8 mouse cellular contexts compared by ENCODE assay signal in the genomic region with DNA sequence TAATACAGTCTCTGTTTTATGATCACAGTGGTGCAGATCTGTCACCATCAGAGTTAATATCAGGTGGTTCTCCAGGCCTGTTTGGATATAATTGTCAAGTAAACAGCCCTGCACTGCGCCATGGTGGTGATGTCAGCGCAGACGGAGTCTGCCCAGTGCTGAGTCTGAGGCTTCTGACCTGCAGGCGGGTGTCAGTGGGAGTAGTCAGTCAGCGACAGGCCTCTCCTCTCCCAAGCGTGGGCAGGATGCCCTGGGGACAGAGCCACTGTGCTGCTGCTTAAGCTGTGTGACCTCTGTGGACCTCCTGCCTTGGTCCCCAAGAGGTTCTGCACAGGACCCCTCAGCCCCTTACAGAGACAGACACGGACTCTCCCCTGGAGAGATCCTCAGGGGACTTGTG. TPM values are rescaled to one million over a fixed set of nuclear protein-coding genes. Genes with fewer than 3 reads are reported as not detected.
DNase-seq lines count a peak whose midpoint lies in the region; ATAC-seq and TF ChIP-seq lines count a peak whose summit lies in the region.

No protein-coding gene starts in this region.

- H3K4me1 ChIP-seq in liver, adult 2 months (ENCODE audit: control insufficient read depth, insufficient read depth, low read length): peaks cover 31% of the 10 kb centered on the region
- no peaks in the 10 kb centered on the region for H3K4me1 ChIP-seq in intestine, postnatal 0 days (replicated peaks; ENCODE audit: control insufficient read depth, insufficient read depth, low read length)
- peaks cover 15% of the 10 kb centered on the region for H3K4me1 ChIP-seq in midbrain, embryonic 12.5 days

- peak overlapping the region; percentile 26; the same call in 1 of the 2 replicates for H3K9ac ChIP-seq in liver, adult 2 months (ENCODE audit: low read depth, low read length)
- H3K9ac ChIP-seq in intestine, postnatal 0 days (ENCODE audit: low read depth, low read length): no peak overlapping the region
- no peak overlapping the region for H3K9ac ChIP-seq in midbrain, embryonic 12.5 days (replicated peaks)

- 30% methylated on average over 7 of the region's 7 CpGs for WGBS in liver, adult 2 months
- WGBS in intestine, postnatal 0 days: 85% methylated on average over 7 of the region's 7 CpGs
- WGBS in midbrain, embryonic 12.5 days: 74% methylated on average over 7 of the region's 7 CpGs

- peak; percentile 87 for DNase-seq in liver, adult 2 months (ENCODE audit: extremely low read depth, low read depth, low spot score)
- no peak for DNase-seq in liver
- DNase-seq in gastrocnemius, postnatal 25 days: peak; percentile 31
- DNase-seq in urinary bladder, adult 18-20 months (ENCODE audit: low spot score in 2 of 2): no peak
- DNase-seq in frontal cortex, postnatal 25 days (ENCODE audit: low spot score in 2 of 2): no peak
- DNase-seq in adrenal gland, adult 8-10 months: no peak

- ATAC-seq in intestine, postnatal 0 days: peak; percentile 8; the same call in 1 of the 2 replicates
- no peak for ATAC-seq in midbrain, embryonic 12.5 days (ENCODE audit: low FRiP score, low read depth)

- no peaks in the 10 kb centered on the region for H3K9me3 ChIP-seq in intestine, postnatal 0 days (ENCODE audit: control insufficient read depth)
- no peaks in the 10 kb centered on the region for H3K9me3 ChIP-seq in midbrain, embryonic 12.5 days

- peak overlapping the region; percentile 84 for H3K27ac ChIP-seq in liver, adult 2 months (replicated peaks; ENCODE audit: insufficient read depth, low read depth, low read length)
- H3K27ac ChIP-seq in intestine, postnatal 0 days (ENCODE audit: low read depth, low read length): no peak overlapping the region
- peak overlapping the region; percentile 25; the same call in 1 of the 2 replicates for H3K27ac ChIP-seq in midbrain, embryonic 12.5 days (replicated peaks)

- H3K27me3 ChIP-seq in liver, adult 2 months (ENCODE audit: control insufficient read depth, insufficient read depth, low read length): no peaks in the 10 kb centered on the region
- H3K27me3 ChIP-seq in intestine, postnatal 0 days (replicated peaks; ENCODE audit: control insufficient read depth, insufficient read depth, low read length): no peaks in the 10 kb centered on the region
- no peaks in the 10 kb centered on the region for H3K27me3 ChIP-seq in midbrain, embryonic 12.5 days

- H3K79me2 ChIP-seq in liver, adult 2 months (ENCODE audit: control insufficient read depth, insufficient read depth, low read length): peaks cover 8% of the 10 kb centered on the region; the same call in 1 of the 2 replicates

- H3K4me2 ChIP-seq in intestine, postnatal 0 days (replicated peaks; ENCODE audit: low read depth): no peak overlapping the region
- no peak overlapping the region for H3K4me2 ChIP-seq in midbrain, embryonic 12.5 days (replicated peaks)

- TF ChIP-seq POLR2A in liver, adult 2 months (IDR thresholded peaks at IDR 0.05; ENCODE audit: extremely low read depth, insufficient read depth, low read length): no peak

- no peak for TF ChIP-seq CTCF in liver, adult 2 months (IDR thresholded peaks at IDR 0.05; ENCODE audit: low read depth, low read length)
- TF ChIP-seq CTCF in intestine, postnatal 0 days (IDR thresholded peaks at IDR 0.05; ENCODE audit: low read depth): no peak

- H3K36me3 ChIP-seq in liver, adult 2 months (ENCODE audit: control insufficient read depth, insufficient read depth, low read length): no peaks in the 10 kb centered on the region
- peaks cover 8% of the 10 kb centered on the region; the same call in 1 of the 2 replicates for H3K36me3 ChIP-seq in intestine, postnatal 0 days (ENCODE audit: control insufficient read depth, insufficient read depth)
- H3K36me3 ChIP-seq in midbrain, embryonic 12.5 days: peaks cover 14% of the 10 kb centered on the region

- H3K4me3 ChIP-seq in liver, adult 2 months (ENCODE audit: insufficient read depth, low read depth, low read length): no peak overlapping the region
- H3K4me3 ChIP-seq in intestine, postnatal 0 days (ENCODE audit: low read depth, low read length): no peak overlapping the region
- no peak overlapping the region for H3K4me3 ChIP-seq in midbrain, embryonic 12.5 days

RNA-seq across cellular contexts. Expression of gene Rcor1, which starts 50.0 kb away (rescaled TPM):
- total RNA-seq in liver, adult 2 months (2014; rRNA removed): 4.4 and 5.9 TPM in 2 replicates
- polyA plus RNA-seq in liver, adult 2 months (2012; rRNA removed): 3.4 and 5.3 TPM in 2 replicates
- 1 to 10 TPM; 7.6 to 8.3 TPM for total RNA-seq in gastrocnemius, postnatal 25 days (2021)
- polyA plus RNA-seq in intestine, postnatal 0 days (2015; fragmentation: Nextera tagmentation; extraction: Ambion mirVana): 7.0 and 7.9 TPM in 2 replicates
- 8.4 and 8.5 TPM in 2 replicates for polyA plus RNA-seq in midbrain, embryonic 12.5 days (2016; fragmentation: Nextera tagmentation; extraction: Ambion mirVana)
- 10 to 100 TPM; 46.1 to 60.4 (median 50.8) TPM for total RNA-seq in adrenal gland, adult 8-10 months (2022)

Comparison
In these comparisons a context has a peak if more than half of its experiments do, and no peak if none do; other contexts are left out.
1. DNase-seq: peak in liver, adult 2 months (single experiment) and gastrocnemius, postnatal 25 days (single experiment); none in liver (single experiment), urinary bladder, adult 18-20 months (0 of 2), frontal cortex, postnatal 25 days (0 of 2) and adrenal gland, adult 8-10 months (single experiment).